In the genomic region with DNA sequence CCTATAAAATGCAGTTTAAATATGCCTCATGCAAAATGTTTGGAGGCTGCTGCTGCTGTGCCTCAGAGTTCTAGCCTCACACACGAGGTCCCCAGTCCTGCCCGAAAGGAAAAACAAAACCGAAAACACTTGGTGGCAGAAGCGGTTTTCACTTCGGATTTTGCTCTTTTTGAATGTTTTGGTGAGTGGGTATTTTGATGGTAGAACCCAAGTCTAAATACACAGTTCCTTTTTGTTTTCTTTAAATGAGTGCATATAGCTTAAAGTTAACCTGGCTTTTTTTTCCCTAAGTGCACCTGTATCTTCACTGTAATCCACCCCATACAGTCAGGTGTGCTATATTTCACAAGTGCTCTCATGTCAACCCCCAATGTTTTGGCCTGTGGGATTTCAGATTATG, we compare ENCODE assay signal across 27 mouse cellular contexts.
"Had no signal": no experiment of that assay in that cellular context is flagged by ENCODE, and none has a peak within 500 bp of the region (broad histone marks: within the 10 kb centered on the region; RNA-seq: fewer than 3 reads in every experiment).

No protein-coding gene starts in this region.

- H3K27me3 ChIP-seq: embryonic facial prominence, embryonic 13.5 days; embryonic facial prominence, embryonic 15.5 days; forebrain, embryonic 12.5 days; forebrain, embryonic 13.5 days; forebrain, embryonic 15.5 days had no signal

- H3K9me3 ChIP-seq: embryonic facial prominence, embryonic 10.5 days; embryonic facial prominence, embryonic 12.5 days; embryonic facial prominence, embryonic 13.5 days; embryonic facial prominence, embryonic 15.5 days; forebrain, embryonic 10.5 days; forebrain, embryonic 12.5 days; forebrain, embryonic 13.5 days; forebrain, embryonic 15.5 days had no signal

- H3K36me3 ChIP-seq: embryonic facial prominence, embryonic 10.5 days; embryonic facial prominence, embryonic 12.5 days; embryonic facial prominence, embryonic 13.5 days; embryonic facial prominence, embryonic 15.5 days; forebrain, embryonic 10.5 days; forebrain, embryonic 12.5 days; forebrain, embryonic 15.5 days had no signal

- H3K4me2 ChIP-seq: embryonic facial prominence, embryonic 12.5 days; embryonic facial prominence, embryonic 13.5 days; embryonic facial prominence, embryonic 15.5 days; forebrain, embryonic 12.5 days; forebrain, embryonic 13.5 days; forebrain, embryonic 15.5 days had no signal

- ATAC-seq: forebrain, embryonic 13.5 days; forebrain, embryonic 14.5 days; forebrain, embryonic 15.5 days; forebrain, embryonic 16.5 days; forebrain, postnatal 0 days had no signal

- H3K4me3 ChIP-seq: embryonic facial prominence, embryonic 10.5 days; embryonic facial prominence, embryonic 12.5 days; embryonic facial prominence, embryonic 13.5 days; embryonic facial prominence, embryonic 15.5 days; erythroblast, embryonic 14.5 days; forebrain, embryonic 10.5 days; forebrain, embryonic 12.5 days; forebrain, embryonic 13.5 days; forebrain, embryonic 15.5 days; gastrocnemius, adult 2 months; heart, adult 2 months had no signal

- H3K9ac ChIP-seq: embryonic facial prominence, embryonic 12.5 days; embryonic facial prominence, embryonic 13.5 days; embryonic facial prominence, embryonic 15.5 days; forebrain, embryonic 12.5 days; forebrain, embryonic 13.5 days; forebrain, embryonic 15.5 days; forebrain, postnatal 0 days had no signal

- H3K27ac ChIP-seq: embryonic facial prominence, embryonic 10.5 days; embryonic facial prominence, embryonic 12.5 days; embryonic facial prominence, embryonic 13.5 days; embryonic facial prominence, embryonic 15.5 days; forebrain, embryonic 10.5 days; forebrain, embryonic 12.5 days; forebrain, embryonic 13.5 days; forebrain, embryonic 15.5 days; gastrocnemius, adult 2 months; heart, adult 2 months had no signal

- DNase-seq: cerebellum, adult 8-10 months; cerebellum, adult 9-10 months; cerebellum, adult 9-11 months; cerebellum, postnatal 10 days; cerebellum, postnatal 14 days; cerebellum, postnatal 36 days; embryo, embryonic 11 days; forebrain, postnatal 0 days; gastrocnemius, adult 2 months; gastrocnemius, postnatal 10 days; gastrocnemius, postnatal 14 days; gastrocnemius, postnatal 25 days; gastrocnemius, postnatal 36 days; heart, adult 11 months; heart, adult 18-20 months; heart, adult 2 months had no signal

- H3K4me1 ChIP-seq: embryonic facial prominence, embryonic 12.5 days; embryonic facial prominence, embryonic 15.5 days had no signal
